Mouse (Mus musculus): ENCODE measurements around the gene Aqp7.

- TF ChIP-seq CTCF (IDR thresholded peaks at IDR 0.05; ENCODE audit: extremely low read depth, insufficient read length, insufficient replicate concordance, low read depth, low read length) (no peak), POLR2A (IDR thresholded peaks at IDR 0.05; ENCODE audit: low read depth, low read length) (no peak)
These were observed 10.0 kb downstream of the Aqp7 start for GRCm38 (mm10) chr4:41037942-41038341.
